Mouse (Mus musculus): Measurements from ENCODE around the gene Akt1s1.

The Akt1s1 gene

DNA sequence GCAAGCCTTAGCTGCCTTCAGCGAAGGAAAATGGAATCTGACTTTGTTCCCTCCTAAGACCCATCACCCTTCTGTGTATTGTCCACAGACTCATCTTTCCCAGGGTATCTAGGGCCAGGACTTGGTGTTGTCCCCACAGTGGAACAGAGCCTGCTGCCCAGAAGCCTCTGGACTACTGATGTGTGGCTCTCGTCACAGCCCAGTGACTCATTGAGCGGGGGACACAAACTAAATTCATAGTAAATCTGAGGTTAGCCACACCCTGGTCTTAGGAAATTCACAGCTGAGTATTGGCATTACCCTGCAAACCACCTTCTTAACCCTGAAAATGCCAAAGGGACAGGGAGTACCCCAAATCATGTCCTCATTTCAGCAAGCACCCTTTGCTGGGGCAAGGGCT, 22.0 kb upstream of the Akt1s1 start:
- no peak for DNase-seq (ENCODE audit: low spot score)

DNA sequence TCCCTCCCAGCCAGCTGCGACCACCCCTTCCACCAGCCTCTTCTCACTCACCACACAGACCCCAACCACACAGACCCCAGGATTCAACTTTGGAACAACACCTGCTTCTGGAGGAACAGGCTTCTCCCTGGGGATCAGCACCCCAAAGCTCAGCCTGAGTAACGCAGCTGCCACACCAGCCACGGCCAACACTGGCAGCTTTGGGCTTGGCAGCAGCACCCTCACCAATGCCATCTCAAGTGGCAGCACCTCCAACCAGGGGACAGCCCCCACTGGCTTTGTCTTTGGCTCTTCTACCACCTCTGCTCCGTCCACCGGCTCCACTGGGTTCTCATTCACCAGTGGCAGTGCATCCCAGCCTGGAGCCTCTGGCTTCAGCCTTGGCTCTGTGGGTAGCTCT, 20.1 kb upstream of the Akt1s1 start:
- DNase-seq (ENCODE audit: low spot score) = no peak

DNA sequence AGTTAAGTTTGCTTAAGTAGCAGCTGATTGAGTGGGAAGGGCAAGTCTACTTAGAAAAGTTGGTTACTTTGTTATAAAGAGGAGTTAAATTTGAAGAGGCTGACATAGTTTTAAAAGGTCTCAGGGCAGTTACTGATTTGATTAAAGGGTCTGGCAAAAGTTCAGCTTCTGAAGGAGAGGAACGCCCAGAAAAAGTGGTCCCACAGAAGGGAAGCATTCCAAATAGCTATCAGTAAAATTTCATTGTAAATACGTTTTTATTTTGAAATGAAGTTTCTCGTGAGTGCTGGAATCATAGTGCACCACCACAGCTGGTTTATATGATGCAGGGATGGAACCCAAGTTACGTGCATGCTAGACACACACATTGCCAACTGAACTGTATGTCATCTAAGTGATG, 16.0 kb upstream of the Akt1s1 start:
- DNase-seq (ENCODE audit: low spot score) = no peak

DNA sequence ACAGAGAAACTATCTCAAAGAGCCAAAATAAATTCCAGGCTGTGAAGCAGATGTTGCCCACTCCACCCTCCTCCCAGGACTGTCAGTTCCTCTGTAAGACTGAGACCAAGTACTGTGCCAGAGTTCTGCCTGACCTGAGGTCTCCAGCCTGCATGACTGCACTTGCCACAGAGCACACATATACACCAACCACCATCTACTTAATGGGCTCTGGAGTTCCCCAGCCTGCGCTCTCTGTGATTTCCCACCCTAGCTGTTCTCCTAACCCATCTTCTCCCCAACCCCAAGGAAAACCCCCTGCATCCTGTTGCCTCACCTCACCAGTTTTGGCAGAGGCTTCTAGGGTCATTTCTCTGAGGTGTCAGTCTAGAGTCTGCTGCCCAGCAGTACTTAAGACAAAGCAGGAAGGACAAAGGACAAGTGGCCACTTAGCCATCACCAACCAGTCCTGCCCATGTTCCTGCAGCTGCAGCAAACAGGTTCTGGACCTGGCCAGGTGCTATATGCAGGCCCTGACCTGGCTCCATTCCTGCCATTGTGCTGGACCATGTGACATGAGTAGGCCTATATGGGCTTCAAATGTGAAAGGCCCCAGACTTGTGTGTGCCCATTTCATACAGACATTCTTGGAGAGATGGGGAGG, 13.3 kb upstream of the Akt1s1 start:
- no peak for DNase-seq (ENCODE audit: low spot score)

DNA sequence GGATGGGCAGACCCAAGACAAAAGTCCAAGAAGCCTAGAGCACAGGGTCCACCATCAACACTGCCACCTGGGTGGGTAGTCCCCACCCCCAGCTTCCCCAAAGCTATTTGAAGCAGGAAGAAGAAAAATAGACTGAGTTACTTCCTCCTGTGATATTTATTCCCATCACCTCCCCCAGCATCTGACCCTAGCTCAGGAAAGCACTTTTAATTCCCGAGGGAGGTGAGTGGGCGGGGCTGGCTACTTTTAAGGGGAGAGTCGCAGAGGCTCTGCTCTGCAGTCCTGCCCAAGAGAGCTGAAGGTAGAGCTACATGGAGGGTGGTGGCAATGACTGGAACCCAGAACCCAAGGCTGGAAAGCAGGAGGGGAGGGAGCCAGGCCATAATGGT, 12.8 kb upstream of the Akt1s1 start:
- no peak for DNase-seq (ENCODE audit: low spot score)

DNA sequence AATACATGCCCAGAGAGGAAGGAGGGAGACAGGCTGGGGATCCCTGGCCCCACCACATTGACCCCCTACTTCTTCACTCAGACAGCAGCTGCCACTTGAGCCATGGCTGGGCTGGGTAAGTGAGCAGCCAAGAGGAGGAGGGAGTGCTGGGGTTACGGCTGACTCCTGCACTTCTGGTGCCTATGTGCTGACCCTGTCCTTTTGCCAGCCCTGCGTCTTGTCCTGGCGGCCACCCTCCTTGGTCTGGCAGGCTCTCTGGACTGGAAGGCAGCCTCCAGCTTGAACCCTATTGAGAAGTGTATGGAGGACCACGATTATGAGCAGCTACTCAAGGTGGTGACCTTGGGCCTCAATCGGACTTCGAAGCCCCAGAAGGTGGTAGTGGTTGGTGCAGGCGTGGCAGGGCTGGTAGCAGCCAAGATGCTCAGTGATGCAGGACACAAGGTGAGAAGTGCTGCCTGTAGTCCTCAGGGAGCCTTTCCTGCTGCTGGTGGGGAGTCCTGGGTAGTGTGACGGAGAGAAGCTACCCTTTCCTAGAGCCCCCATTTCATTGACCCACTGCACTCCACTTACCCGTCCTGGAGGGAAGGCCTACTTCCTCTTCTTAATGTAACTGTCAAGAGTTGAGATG, 12.3 kb upstream of the Akt1s1 start:
- DNase-seq (ENCODE audit: low spot score) = no peak

DNA sequence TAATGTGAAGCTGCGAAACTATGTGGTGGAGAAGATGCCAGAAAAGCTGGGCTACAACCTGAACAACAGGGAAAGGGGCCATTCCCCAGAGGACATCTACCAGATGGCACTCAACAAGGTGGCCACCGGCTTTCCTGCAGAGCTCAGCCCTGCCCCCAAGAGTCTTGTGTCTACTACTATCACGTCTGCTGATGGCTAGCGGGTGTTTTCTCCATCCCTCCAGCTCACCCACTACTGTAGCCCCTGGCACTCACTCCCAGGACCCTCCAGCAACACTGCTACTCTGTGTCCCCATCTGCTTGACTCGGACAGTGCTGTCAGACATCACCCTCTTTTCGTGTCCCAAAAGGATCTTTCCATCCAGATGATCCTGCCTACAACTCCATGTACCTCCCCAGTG, 10.7 kb upstream of the Akt1s1 start:
- no peak for DNase-seq (ENCODE audit: low spot score)

DNA sequence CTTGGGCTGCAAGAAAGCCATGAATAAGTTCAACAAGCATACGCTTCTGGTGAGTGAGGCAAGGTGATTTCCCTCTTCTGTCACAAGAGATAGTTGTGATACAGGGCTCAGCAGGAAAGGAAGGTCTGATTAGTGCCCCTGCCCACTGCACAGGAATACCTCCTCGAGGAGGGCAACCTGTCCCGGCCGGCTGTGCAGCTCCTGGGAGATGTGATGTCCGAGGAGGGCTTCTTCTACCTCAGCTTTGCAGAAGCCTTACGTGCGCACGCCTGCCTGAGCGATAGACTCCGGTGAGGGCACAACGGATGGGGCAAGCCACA, 9.7 kb upstream of the Akt1s1 start:
- DNase-seq (ENCODE audit: low spot score) = no peak

DNA sequence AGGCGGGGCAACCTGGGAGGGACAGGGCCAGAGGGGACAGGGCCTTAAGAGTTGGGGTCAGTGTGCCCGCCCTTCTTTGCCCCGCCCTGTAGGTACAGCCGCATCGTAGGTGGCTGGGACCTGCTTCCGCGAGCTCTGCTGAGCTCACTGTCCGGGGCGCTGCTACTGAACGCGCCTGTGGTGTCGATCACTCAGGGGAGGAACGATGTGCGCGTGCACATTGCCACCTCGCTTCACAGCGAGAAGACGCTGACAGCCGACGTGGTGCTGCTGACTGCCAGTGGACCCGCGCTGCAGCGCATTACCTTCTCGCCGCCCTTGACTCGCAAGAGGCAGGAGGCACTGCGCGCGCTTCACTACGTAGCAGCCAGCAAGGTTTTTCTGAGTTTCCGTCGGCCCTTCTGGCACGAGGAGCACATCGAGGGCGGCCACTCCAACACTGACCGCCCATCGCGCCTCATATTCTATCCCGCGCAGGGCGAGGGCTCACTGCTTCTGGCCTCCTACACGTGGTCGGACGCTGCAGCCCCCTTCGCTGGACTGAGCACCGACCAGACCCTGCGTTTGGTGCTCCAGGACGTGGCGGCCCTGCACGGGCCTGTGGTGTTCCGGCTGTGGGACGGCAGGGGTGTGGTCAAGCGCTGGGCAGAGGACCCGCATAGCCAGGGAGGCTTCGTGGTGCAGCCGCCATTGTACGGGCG, 9.2 kb upstream of the Akt1s1 start:
- DNase-seq (ENCODE audit: low spot score) = no peak

DNA sequence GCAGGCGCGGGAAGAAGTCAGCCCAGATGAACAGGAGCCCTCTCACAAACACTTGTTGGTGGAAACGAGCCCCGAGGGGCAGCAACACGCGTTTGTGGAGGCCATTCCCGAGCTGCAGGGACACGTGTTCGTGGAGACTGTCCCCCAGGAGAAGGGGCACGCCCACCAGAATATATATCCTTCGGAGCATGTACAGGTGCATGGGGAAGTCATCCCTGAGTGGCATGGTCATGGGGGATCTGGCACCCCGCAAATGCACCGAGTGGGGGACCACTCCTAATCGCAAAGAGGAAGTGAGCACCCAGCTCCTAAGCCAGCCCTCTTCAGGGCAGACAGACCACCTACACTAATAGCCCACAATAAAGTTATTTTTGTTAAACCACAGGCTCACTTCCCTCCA, 8.4 kb upstream of the Akt1s1 start:
- no peak for DNase-seq (ENCODE audit: low spot score)

DNA sequence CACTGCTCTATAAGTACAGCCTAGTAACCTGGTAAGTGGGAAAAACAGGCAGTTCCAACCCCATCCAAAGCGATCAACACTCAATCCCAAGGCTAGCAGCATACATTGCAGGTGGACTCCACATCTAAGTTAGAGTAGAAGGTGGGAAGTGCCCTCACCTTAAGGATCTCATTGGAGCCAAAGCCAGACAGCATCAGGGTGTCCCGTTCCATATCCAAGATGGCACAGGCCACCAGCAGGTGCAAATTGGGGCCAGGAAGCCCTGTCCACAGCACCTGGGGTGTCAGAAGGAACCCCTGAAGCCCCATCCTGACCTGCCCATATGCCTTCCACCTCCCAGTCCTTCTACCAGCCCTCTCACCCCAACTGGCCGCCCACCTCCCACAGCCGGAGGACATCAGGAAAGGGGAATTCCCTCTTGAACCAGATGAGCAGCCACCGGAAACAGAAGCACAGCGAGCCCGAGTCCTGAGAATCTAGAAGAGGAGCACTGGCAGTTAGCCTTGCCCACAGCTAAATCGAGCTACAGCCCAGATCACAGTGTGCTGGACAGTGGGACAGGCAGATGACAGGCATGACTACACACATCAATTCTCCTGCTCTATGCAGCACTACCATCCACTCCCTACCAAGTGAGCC, 6.8 kb upstream of the Akt1s1 start:
- no peak for DNase-seq (ENCODE audit: low spot score)

DNA sequence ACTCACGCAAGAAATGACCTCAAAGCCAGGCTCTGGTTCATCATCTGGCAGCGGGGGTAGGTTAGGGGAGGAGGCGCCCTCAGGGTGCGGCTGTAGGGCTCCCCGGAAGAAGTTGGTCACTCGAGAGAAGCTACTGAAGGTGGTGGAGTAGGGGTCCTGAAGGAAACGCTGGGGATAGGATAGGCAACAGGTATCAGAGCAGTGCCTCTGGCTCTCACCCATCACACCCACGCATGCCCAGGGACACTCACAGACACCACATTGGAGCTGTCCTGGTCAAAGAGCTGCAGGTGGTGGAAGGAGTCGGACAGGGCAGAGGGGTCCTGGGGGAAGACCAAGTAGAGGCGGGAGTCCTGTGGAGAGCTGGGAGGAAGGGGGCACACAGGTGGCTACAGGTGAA, 3.8 kb upstream of the Akt1s1 start:
- DNase-seq (ENCODE audit: low spot score) = no peak

DNA sequence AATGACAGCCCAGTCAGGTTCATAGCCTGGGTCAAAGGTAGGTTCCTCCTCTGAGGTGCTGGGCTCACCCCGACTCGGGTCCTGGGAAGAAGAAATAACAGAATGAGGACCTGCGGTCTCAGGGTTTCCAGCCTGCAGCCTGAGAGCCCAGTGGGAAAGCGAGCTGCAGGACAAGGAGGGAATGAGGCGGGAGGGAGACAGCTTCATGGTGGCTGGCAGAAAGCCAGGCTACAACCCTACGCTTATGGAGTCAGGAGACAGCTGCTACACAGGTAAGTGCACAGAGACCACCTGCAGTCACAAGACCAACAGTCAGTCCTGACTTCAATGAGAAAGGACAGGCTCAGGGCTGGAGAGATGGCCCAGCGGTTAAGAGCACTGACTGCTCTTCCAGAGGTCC, 2.0 kb upstream of the Akt1s1 start:
- no peak for DNase-seq (ENCODE audit: low spot score)

DNA sequence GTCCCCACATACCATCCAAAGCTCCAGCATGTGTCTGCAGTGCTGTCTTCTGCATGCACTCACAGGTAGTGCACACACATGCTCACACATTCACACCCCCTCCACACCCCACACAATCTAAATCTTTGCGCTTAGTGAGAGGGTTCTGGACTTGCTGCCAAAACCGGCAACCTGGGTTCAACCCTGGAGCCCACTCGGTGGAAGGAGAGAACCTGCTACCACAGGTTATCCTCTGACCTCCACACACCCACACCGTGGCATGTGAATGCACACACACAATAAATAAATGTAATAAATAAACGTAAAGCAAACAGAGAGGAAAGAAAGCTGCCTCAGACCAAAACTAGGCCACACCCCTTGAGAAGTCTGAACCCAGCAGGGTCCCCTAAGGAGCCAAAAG, 1.0 kb upstream of the Akt1s1 start:
- no peak for DNase-seq (ENCODE audit: low spot score)

DNA sequence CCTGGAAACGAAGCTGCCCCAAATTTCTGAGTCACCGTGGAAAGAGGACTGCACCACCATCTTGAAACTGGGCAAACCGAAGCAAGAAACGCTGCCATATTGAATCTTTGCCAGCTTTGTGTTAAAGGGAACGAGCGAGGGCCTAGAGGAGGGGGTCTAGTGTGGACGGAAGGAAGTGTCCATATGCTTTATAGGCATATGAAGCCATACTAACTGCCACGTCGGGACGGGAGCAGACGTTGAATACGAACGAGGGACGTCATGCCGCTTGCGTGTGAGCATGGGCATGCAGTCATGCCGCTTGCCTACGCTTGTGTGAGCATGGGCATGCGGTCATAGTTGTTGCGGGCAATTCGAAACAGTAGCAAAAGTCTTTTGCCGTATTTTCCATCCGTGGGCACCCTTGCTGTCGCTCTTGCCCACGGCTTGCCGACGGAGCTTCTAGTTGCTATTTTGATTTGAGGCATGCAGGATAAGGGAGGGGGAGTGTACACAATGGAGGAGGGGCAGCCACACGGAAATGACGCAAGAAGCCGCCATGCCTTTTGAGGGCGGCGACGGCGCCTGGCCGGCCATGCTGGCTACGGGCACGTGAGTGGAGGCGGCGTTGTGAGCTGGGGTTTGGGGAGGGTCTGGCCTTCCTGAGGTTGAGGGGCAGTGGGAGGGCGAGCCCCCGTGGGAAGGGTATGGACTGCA, 773 bp downstream of the Akt1s1 start:
- peak; percentile 82 for DNase-seq (ENCODE audit: low spot score)

DNA sequence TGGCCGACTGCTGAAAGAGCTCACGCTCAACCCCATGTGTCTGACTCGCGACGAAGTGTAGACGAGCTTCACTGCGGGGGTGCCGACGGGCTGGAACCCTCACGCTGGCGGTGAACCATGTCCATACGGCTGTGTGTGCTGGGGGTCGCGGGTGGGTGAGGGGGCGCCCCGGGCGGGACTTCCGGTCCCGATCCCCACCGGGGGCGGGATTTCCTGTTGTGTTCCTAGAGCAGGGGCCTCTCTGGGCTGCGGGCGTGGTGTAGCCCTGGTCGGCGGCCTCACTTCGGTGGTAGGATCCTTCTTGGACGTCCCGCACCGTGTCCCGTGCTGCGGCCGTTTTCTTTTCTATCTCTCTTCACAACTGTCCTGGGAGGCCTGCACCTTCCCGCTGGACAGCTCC, 1.4 kb downstream of the Akt1s1 start:
- DNase-seq (ENCODE audit: low spot score) = peak; percentile 68

DNA sequence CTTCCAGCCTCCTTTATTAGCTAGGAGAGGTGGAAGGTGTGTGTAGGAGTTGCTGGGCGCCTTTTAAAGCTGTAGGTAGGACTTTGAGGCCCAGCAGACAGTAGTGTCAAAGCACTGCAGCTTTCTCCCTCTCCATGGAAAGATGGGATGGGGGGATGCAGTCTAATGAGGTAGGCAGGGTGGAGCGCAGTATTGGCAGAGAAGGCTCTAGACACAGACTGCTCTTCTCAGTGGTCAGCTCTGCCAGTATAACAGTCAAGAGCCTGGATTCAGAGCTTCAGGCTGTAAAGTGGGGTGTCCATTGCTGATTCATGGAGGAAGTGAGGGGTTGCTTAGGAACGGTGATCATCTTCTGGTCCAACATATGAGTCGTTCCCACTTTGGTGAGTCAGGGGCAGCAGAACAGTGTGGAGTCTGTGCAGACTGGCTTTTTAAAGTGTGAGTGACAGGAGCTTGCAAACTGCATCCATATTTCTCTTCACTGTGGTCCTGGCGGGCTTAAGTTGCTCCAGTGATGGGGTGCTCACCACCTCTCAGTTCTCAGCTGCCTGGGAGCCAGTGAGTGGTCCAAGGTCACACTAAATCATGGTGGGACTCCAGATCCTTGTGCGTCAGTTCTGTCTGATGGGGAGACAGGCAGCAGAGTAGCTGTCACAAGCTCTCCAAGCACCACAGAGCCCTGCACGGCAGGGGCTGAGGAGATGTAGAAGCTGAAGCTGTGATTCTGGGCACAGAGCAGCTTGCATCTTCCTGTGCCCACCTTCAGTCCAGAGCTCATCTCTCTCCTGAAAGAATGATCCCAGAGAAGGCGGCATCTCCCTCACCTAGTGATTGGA, 2.2 kb downstream of the Akt1s1 start:
- no peak for DNase-seq (ENCODE audit: low spot score)

DNA sequence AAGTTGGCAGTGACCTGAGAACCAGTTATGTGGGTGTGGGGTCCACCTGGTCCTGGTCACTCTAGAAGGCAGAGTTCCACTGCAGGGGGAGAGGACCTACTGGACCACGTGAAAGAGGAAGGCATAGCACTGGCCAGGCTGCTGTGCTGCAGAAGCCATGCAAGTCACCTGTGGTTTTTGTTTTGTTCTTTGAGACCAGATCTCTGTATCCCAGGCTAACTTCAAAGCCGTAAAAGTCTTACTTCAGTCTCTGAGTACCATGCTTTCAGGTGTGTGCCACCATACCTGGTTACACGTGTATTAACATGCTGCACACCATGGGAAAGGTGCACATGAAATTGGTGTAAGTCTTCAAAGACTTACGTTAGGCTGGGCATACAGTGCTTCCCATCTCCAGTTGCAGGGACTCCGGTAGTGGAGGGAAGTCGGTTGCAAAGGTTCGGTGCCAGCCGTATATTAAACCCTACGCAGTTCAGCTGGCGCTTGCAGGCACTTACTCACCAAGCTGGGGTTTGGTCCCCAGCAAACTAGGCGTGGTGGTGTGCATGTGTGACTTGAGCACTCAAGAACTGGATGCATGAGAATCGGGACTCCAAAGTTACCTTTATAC, 2.9 kb downstream of the Akt1s1 start:
- no peak for DNase-seq (ENCODE audit: low spot score)

DNA sequence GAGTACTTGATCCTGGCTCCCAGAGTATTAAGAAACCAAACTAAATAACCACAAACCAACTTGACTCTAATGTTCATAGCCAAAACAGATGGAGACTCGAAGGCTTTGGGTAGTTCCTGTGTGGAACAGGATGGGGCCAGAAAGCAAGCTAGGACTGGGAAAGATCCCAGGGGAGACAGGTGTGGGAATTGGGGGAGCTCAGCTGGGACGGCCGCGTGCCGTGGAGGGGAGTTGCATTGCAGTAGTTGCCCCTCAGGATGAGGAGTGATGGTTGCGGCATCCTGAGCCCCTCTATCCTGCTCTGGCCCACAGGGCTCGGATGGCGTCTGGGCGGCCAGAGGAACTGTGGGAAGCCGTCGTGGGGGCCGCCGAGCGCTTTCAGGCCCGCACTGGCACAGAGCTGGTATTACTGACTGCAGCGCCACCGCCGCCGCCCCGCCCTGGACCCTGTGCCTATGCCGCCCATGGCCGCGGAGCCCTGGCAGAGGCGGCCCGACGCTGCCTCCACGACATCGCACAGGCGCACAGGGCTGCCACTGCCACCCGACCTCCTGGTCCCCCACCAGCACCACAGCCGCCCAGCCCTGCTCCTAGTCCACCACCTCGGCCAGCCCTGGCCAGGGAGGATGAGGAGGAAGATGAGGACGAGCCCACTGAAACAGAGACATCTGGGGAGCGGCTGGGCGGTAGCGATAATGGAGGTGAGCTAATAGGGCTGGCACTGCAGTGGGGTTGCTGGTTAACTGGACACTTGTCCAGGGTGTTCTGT, 3.7 kb downstream of the Akt1s1 start:
- DNase-seq (ENCODE audit: low spot score) = no peak

DNA sequence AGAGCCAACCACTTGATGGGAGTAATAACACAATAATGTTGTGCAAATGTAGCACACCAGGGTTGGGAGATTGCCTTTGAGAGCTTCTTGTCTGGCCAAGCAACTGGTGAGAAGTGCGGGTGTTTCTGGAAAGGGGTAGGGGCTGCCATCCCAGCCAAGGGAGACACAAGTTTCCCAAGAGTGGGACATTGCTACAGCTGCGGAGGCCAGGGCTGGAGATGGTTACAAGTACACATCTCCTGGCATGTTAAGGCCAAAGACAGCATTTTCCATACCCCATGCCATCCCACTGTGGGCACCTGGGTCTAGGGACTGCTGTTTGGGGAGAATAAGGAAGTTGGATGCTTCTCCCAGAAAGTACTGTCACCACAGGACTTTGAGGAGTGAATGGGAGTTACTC, 4.3 kb downstream of the Akt1s1 start:
- no peak for DNase-seq (ENCODE audit: low spot score)

Measured in urinary bladder, postnatal 25 days (tissue).